Mouse (Mus musculus): Measurements from ENCODE around the gene Hdgfl2. TPM values are rescaled to one million over a fixed set of nuclear protein-coding genes. Genes with fewer than 3 reads are reported as not detected.

The Hdgfl2 gene
- total and polyA plus RNA-seq, 2 experiments from 2014 or later, result 59.6 to 123 TPM

DNA sequence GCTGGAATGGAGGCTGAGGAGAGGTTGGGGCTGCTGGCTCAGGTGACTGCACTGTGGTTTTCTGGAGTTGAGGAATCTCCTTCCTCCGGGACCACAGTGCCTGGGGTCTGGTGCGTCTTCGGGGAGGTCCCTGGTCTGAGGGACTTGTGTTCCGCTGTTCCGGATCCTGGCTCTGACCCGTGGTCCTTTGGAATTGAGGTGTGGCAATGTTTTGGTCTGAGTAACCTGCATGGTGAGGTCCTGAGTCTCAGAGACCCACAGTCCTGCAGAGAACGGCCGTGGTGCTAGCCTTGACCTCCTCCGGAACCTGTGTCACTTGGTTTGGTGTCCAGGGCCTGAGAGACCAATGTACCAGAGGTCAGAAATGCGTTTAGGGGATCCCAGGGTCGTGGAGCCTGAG is 487 bp downstream of the Hdgfl2 start:
- H3K9ac ChIP-seq (replicated peaks; ENCODE audit: low read length, poor library complexity, severe bottlenecking), result peak overlapping the region; percentile 81
- TF ChIP-seq CTCF (IDR thresholded peaks at IDR 0.05), result no peak
- H3K27me3 ChIP-seq (ENCODE audit: insufficient read depth, low read length), result no peaks in the 10 kb centered on the region
- WGBS, result 2% methylated on average over 11 of the region's 11 CpGs
- H3K4me3 ChIP-seq (ENCODE audit: low read depth, low read length), result peak overlapping the region; percentile 98
- H3K27ac ChIP-seq (ENCODE audit: low read depth, low read length), result peak overlapping the region; percentile 75
- peaks cover 21% of the 10 kb centered on the region for H3K4me1 ChIP-seq (ENCODE audit: insufficient read depth, low read length)
- peak overlapping the region; percentile 98 for H3K4me2 ChIP-seq (ENCODE audit: low read depth, low read length, poor library complexity, severe bottlenecking)
- ATAC-seq (ENCODE audit: low FRiP score), result no peak
- H3K9me3 ChIP-seq (ENCODE audit: low read length), result no peaks in the 10 kb centered on the region
- no peaks in the 10 kb centered on the region for H3K36me3 ChIP-seq (ENCODE audit: insufficient read depth, low read length)
- DNase-seq (ENCODE audit: low spot score), result no peak

DNA sequence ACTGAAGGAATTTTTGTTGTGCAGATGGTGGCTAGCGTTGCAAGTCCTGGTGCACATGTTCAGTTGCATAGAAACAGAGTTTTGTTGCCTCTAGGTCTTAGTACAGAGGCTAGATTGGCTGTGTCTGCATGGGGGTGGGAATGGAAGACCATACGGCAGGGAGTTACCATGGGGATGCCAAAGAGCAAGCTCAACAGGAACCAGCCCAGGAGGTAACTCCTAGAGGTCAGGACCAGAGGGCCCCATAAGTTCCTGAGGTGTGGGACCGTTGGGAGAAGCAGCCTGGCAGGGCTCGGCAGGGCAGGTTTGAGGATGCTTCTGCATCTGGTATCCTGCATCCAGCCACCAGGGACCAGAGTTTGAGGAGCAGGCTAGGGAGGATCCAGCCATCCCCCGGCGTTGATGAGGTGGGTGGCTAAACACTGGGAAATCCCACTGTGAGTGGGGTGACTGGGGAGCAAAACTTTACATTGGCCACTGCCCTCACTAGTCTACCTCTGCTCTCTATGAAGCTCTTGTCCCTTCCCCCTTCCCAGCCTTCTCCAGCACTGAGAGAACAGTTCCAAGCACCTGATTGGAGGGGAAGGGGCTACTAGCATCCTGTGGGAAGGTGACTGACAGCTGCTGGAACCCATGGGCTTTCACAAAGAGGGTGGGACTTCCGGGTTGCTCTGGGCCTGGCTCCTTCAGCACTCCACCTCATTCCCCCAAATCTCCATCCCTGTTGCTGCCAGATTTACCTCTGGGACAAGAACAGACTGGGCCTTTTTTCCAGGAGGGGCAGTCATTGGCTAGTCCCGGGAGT is 1.5 kb downstream of the Hdgfl2 start:
- ATAC-seq (ENCODE audit: low FRiP score) (peak; percentile 28), DNase-seq (ENCODE audit: low spot score) (peak; percentile 90)
- no peaks in the 10 kb centered on the region for H3K36me3 ChIP-seq (ENCODE audit: insufficient read depth, low read length)
- peaks cover 16% of the 10 kb centered on the region for H3K4me1 ChIP-seq (ENCODE audit: insufficient read depth, low read length)
- H3K4me3 ChIP-seq (ENCODE audit: low read depth, low read length), result peak overlapping the region; percentile 98
- WGBS, result 11% methylated on average over 8 of the region's 8 CpGs
- H3K9ac ChIP-seq (replicated peaks; ENCODE audit: low read length, poor library complexity, severe bottlenecking), result peak overlapping the region; percentile 81
- 0 out of 2 replicates have a peak overlapping the region, but pooled peaks have one; percentile 26 for H3K27ac ChIP-seq (ENCODE audit: low read depth, low read length)
- peak overlapping the region; percentile 98 for H3K4me2 ChIP-seq (ENCODE audit: low read depth, low read length, poor library complexity, severe bottlenecking)
- peak; percentile 9; the same call in 1 of the 2 replicates for TF ChIP-seq CTCF (IDR thresholded peaks at IDR 0.05)
- H3K27me3 ChIP-seq (ENCODE audit: insufficient read depth, low read length), result no peaks in the 10 kb centered on the region
- H3K9me3 ChIP-seq (ENCODE audit: low read length), result no peaks in the 10 kb centered on the region

DNA sequence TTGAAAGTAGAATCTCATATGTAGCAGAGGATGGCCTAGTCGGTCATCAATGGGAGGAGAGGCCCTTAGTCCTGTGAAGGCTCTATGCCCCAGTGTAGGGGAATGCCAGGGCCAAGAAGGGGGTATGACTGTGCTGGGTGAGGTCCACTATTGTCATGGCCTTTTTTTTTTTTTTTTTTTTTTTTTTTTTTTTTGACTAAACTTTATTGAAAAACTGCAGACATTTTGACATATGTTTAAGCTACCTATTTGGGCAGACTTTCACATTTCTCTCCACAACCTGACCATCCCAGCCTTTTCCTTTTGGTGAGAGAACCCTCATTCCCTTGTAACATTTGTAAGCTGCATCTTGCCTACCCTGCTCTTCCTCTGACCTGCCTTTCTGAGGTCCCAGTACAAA is 12.9 kb downstream of the Hdgfl2 start:
- ATAC-seq (ENCODE audit: low FRiP score) (no peak), DNase-seq (ENCODE audit: low spot score) (no peak)
- 100% methylated on average over 1 of the region's 1 CpGs for WGBS
- H3K4me3 ChIP-seq (ENCODE audit: low read depth, low read length), result no peak overlapping the region
- no peak for TF ChIP-seq CTCF (IDR thresholded peaks at IDR 0.05)
- H3K4me1 ChIP-seq (ENCODE audit: insufficient read depth, low read length), result no peaks in the 10 kb centered on the region
- H3K4me2 ChIP-seq (ENCODE audit: low read depth, low read length, poor library complexity, severe bottlenecking), result no peak overlapping the region
- no peak overlapping the region for H3K9ac ChIP-seq (replicated peaks; ENCODE audit: low read length, poor library complexity, severe bottlenecking)
- H3K36me3 ChIP-seq (ENCODE audit: insufficient read depth, low read length), result peaks cover 36% of the 10 kb centered on the region
- H3K9me3 ChIP-seq (ENCODE audit: low read length), result no peaks in the 10 kb centered on the region
- no peak overlapping the region for H3K27ac ChIP-seq (ENCODE audit: low read depth, low read length)
- no peaks in the 10 kb centered on the region for H3K27me3 ChIP-seq (ENCODE audit: insufficient read depth, low read length)

DNA sequence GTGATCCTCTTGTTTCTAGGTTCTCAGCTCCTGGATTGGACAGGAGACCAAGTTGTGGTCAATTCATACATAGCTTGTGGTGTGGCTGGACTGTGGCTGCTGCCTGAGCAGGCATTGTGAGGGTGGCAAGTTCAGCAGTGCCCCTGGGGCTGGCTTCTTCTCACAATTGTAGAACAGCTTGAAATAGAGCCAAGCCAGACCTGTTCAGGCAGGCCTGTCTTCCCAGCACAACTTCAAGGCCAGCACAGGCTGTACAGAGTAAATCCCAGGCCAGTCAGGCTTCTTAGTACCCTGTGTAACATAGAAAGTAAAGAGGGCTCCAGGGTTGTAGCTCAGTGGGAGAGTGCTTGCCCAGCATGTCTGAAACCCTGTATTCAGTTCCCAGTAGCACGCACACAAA is 13.4 kb downstream of the Hdgfl2 start:
- Histone ChIP-seq H3K27me3 (ENCODE audit: insufficient read depth, low read length) (no peaks in the 10 kb centered on the region), H3K27ac (ENCODE audit: low read depth, low read length) (no peak overlapping the region), H3K9ac (replicated peaks; ENCODE audit: low read length, poor library complexity, severe bottlenecking) (no peak overlapping the region), H3K9me3 (ENCODE audit: low read length) (no peaks in the 10 kb centered on the region), H3K4me3 (ENCODE audit: low read depth, low read length) (no peak overlapping the region), H3K36me3 (ENCODE audit: insufficient read depth, low read length) (peaks cover 40% of the 10 kb centered on the region), H3K4me1 (ENCODE audit: insufficient read depth, low read length) (no peaks in the 10 kb centered on the region), H3K4me2 (ENCODE audit: low read depth, low read length, poor library complexity, severe bottlenecking) (no peak overlapping the region)
- 100% methylated on average over 1 of the region's 1 CpGs for WGBS
- DNase-seq (ENCODE audit: low spot score), result no peak
- no peak for ATAC-seq (ENCODE audit: low FRiP score)
- TF ChIP-seq CTCF (IDR thresholded peaks at IDR 0.05), result no peak

DNA sequence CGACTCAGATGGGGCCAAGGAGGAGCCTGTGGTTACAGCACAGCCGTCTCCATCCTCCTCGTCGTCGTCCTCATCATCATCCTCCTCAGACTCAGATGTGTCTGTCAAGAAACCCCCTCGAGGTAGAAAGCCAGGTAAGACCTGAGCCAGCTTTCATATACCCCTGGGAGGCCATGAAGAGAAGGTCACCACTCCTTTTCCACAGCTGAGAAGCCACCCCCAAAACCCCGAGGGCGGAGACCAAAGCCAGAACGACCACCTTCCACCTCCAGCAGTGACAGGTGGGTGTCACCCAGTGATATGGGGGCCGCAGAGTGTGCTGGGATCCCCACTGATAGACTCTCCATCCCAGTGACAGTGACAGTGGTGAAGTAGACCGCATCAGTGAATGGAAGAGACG is 17.4 kb downstream of the Hdgfl2 start:
- Histone ChIP-seq H3K27ac (ENCODE audit: low read depth, low read length) (no peak overlapping the region), H3K4me3 (ENCODE audit: low read depth, low read length) (no peak overlapping the region), H3K4me1 (ENCODE audit: insufficient read depth, low read length) (no peaks in the 10 kb centered on the region), H3K4me2 (ENCODE audit: low read depth, low read length, poor library complexity, severe bottlenecking) (no peak overlapping the region), H3K9me3 (ENCODE audit: low read length) (no peaks in the 10 kb centered on the region), H3K36me3 (ENCODE audit: insufficient read depth, low read length) (peaks cover 63% of the 10 kb centered on the region), H3K27me3 (ENCODE audit: insufficient read depth, low read length) (no peaks in the 10 kb centered on the region), H3K9ac (replicated peaks; ENCODE audit: low read length, poor library complexity, severe bottlenecking) (no peak overlapping the region)
- no peak for DNase-seq (ENCODE audit: low spot score)
- ATAC-seq (ENCODE audit: low FRiP score), result no peak
- no peak for TF ChIP-seq CTCF (IDR thresholded peaks at IDR 0.05)
- WGBS, result 96% methylated on average over 12 of the region's 12 CpGs

DNA sequence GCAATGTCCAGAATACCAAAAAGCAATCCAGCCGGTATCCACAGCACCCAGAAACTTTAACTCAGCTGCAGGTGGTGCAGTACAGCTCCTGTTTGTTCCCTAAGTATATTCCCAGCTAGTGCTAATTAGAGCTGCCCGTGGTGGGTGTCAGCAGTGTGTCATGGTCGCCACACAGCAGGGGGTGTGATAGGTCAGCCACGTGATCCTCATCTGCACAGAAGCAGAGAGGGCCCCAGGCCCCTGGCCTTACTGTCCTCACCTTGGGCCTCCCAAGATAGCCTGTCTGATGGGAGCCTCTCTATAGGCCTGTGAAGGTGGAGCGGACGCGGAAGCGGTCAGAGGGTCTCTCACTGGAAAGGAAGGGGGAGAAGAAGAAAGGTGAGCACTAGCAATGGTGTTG is 18.7 kb downstream of the Hdgfl2 start:
- H3K27ac ChIP-seq (ENCODE audit: low read depth, low read length), result no peak overlapping the region
- no peaks in the 10 kb centered on the region for H3K27me3 ChIP-seq (ENCODE audit: insufficient read depth, low read length)
- H3K4me1 ChIP-seq (ENCODE audit: insufficient read depth, low read length), result no peaks in the 10 kb centered on the region
- H3K9ac ChIP-seq (replicated peaks; ENCODE audit: low read length, poor library complexity, severe bottlenecking), result no peak overlapping the region
- no peak overlapping the region for H3K4me3 ChIP-seq (ENCODE audit: low read depth, low read length)
- H3K9me3 ChIP-seq (ENCODE audit: low read length), result no peaks in the 10 kb centered on the region
- no peak overlapping the region for H3K4me2 ChIP-seq (ENCODE audit: low read depth, low read length, poor library complexity, severe bottlenecking)
- DNase-seq (ENCODE audit: low spot score) (no peak), ATAC-seq (ENCODE audit: low FRiP score) (no peak)
- H3K36me3 ChIP-seq (ENCODE audit: insufficient read depth, low read length), result peaks cover 76% of the 10 kb centered on the region
- TF ChIP-seq CTCF (IDR thresholded peaks at IDR 0.05), result no peak
- 93% methylated on average over 8 of the region's 8 CpGs for WGBS
